Mouse (Mus musculus) heart, embryonic 16.5 days (tissue): Measurements from ENCODE around the gene Akr7a5. TPM values are rescaled to one million over a fixed set of nuclear protein-coding genes. Genes with fewer than 3 reads are reported as not detected.

Experiments
- ATAC-seq: fragments of 200-750 bp; cut with Nextera tagmentation; replicated peaks from 2 replicates; pipeline ENCODE4 v1.8.0; 2017; ENCODE audit warnings: moderate number of reproducible peaks; ENCODE audit not compliant: insufficient read depth, low FRiP score; ENCODE audit errors: extremely low read depth
- H3K27ac ChIP-seq: fragments of 300-500 bp; sonication (generic); 2 replicates; pipeline ENCODE4 v1.5.1; 2014; ENCODE audit warnings: mild to moderate bottlenecking, low read length, control low read depth, moderate library complexity
- H3K27me3 ChIP-seq: fragments of 300-500 bp; sonication (generic); 2 replicates; pipeline ENCODE4 v1.6.1; 2014; ENCODE audit warnings: low read length, mixed read lengths; ENCODE audit not compliant: control insufficient read depth, insufficient read depth
- H3K36me3 ChIP-seq: fragments of 300-500 bp; sonication (generic); 2 replicates; pipeline ENCODE4 v1.6.1; 2014; ENCODE audit not compliant: control insufficient read depth, insufficient read depth
- H3K4me1 ChIP-seq: fragments of 300-500 bp; sonication (generic); 2 replicates; pipeline ENCODE4 v1.6.1; 2014; ENCODE audit warnings: low read length, mixed read lengths; ENCODE audit not compliant: control insufficient read depth, insufficient read depth
- H3K4me2 ChIP-seq: fragments of 300-500 bp; sonication (generic); 2 replicates; pipeline ENCODE4 v1.6.1; 2014; ENCODE audit warnings: low read depth, mild to moderate bottlenecking, control low read depth, low read length
- H3K4me3 ChIP-seq: fragments of 300-500 bp; sonication (generic); 2 replicates; pipeline ENCODE4 v1.5.1; 2014; ENCODE audit warnings: mild to moderate bottlenecking, control low read depth, low read length
- H3K9ac ChIP-seq: fragments of 300-500 bp; sonication (generic); 2 replicates; pipeline ENCODE4 v1.6.1; 2014; ENCODE audit warnings: low read length, control low read depth
- H3K9me3 ChIP-seq: fragments of 300-500 bp; sonication (generic); replicated peaks from 2 replicates; pipeline ENCODE4 v1.6.1; 2016; ENCODE audit warnings: low read length; ENCODE audit not compliant: control insufficient read depth
- WGBS: fragments of 180-500 bp; shearing (Covaris S2); extraction: QIAGEN DNeasy Blood & Tissue Kit; methylation state at CpG from one replicate; pipeline ENCODE4 v1.1.7; 2014; 5-methylcytosine and 5-hydroxymethylcytosine counted together
- polyA plus RNA-seq: library from polyadenylated mRNA; unstranded; fragments of >200 nt; fragmentation: Nextera tagmentation; extraction: Ambion mirVana; gene quantifications from 2 replicates; pipeline ENCODE4 v1.2.1, GENCODE M21; 2015

Gene Akr7a5
- polyA plus RNA-seq, 1 experiment from 2014 or later, result 74.5 TPM

DNA sequence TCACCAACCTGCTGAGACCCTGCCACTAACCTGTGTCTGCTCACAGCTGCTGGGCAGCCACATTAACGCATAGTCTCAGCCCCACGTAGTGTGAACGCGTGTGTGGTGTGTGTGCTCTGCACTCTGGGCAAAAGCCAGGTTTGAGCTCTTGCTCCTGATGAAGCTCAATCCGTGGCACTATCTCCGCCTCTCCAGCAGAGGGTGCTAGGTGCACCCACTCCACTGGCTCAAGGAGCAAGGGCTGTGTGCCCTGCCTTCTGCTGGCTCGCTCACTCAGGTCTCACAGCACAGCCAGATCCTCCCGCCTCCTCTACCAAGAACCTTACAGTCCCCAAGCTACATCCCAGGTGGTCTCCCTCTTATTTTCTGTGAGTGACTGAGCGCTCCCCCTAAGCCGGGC lies 21.5 kb upstream of the Akr7a5 start:
- no peak overlapping the region for H3K4me3 ChIP-seq
- H3K4me2 ChIP-seq, result no peak overlapping the region
- H3K4me1 ChIP-seq, result peaks cover 14% of the 10 kb centered on the region
- no peaks in the 10 kb centered on the region for H3K27me3 ChIP-seq
- no peaks in the 10 kb centered on the region for H3K9me3 ChIP-seq
- ATAC-seq, result no peak
- WGBS, result 80% methylated on average over 10 of the region's 10 CpGs
- H3K36me3 ChIP-seq, result peaks cover 29% of the 10 kb centered on the region
- no peak overlapping the region for H3K9ac ChIP-seq
- no peak overlapping the region for H3K27ac ChIP-seq

GRCm38 (mm10) chr4:139291099-139291498 lies 19.4 kb upstream of the Akr7a5 start:
- peaks cover 9% of the 10 kb centered on the region for H3K4me1 ChIP-seq
- peaks cover 26% of the 10 kb centered on the region for H3K36me3 ChIP-seq
- no peak overlapping the region for H3K4me2 ChIP-seq
- no peaks in the 10 kb centered on the region for H3K27me3 ChIP-seq
- no peak overlapping the region for H3K27ac ChIP-seq
- 89% methylated on average over 16 of the region's 16 CpGs for WGBS
- H3K9me3 ChIP-seq, result no peaks in the 10 kb centered on the region
- ATAC-seq, result no peak
- H3K4me3 ChIP-seq, result no peak overlapping the region
- no peak overlapping the region for H3K9ac ChIP-seq

- Histone ChIP-seq H3K27me3 (no peaks in the 10 kb centered on the region), H3K4me1 (0 out of 2 replicates have a peak, but pooled peaks cover 3% of the 10 kb centered on the region), H3K9me3 (no peaks in the 10 kb centered on the region), H3K4me3 (no peak overlapping the region), H3K9ac (no peak overlapping the region), H3K36me3 (peaks cover 26% of the 10 kb centered on the region), H3K4me2 (no peak overlapping the region), H3K27ac (no peak overlapping the region)
- no peak for ATAC-seq
- 97% methylated on average over 5 of the region's 5 CpGs for WGBS
These were observed 18.5 kb upstream of the Akr7a5 start for GRCm38 (mm10) chr4:139292038-139292437.

- no peak for ATAC-seq
- 86% methylated on average over 4 of the region's 4 CpGs for WGBS
- H3K4me1 ChIP-seq, result no peaks in the 10 kb centered on the region
- no peak overlapping the region for H3K4me2 ChIP-seq
- H3K9me3 ChIP-seq, result no peaks in the 10 kb centered on the region
- H3K27me3 ChIP-seq, result no peaks in the 10 kb centered on the region
- no peak overlapping the region for H3K4me3 ChIP-seq
- no peak overlapping the region for H3K9ac ChIP-seq
- no peaks in the 10 kb centered on the region for H3K36me3 ChIP-seq
- no peak overlapping the region for H3K27ac ChIP-seq
These were observed 13.0 kb upstream of the Akr7a5 start for GRCm38 (mm10) chr4:139297566-139297965.

GRCm38 (mm10) chr4:139298671-139299366 lies 11.7 kb upstream of the Akr7a5 start:
- no peak overlapping the region for H3K27ac ChIP-seq
- no peaks in the 10 kb centered on the region for H3K36me3 ChIP-seq
- no peak overlapping the region for H3K4me3 ChIP-seq
- H3K27me3 ChIP-seq, result no peaks in the 10 kb centered on the region
- H3K4me2 ChIP-seq, result no peak overlapping the region
- H3K9me3 ChIP-seq, result no peaks in the 10 kb centered on the region
- no peak for ATAC-seq
- H3K4me1 ChIP-seq, result no peaks in the 10 kb centered on the region
- no peak overlapping the region for H3K9ac ChIP-seq
- 67% methylated on average over 12 of the region's 12 CpGs for WGBS

GRCm38 (mm10) chr4:139301780-139302179 lies 8.8 kb upstream of the Akr7a5 start:
- Histone ChIP-seq H3K4me2 (no peak overlapping the region), H3K4me3 (no peak overlapping the region), H3K27me3 (no peaks in the 10 kb centered on the region), H3K27ac (no peak overlapping the region), H3K36me3 (no peaks in the 10 kb centered on the region), H3K9me3 (no peaks in the 10 kb centered on the region), H3K9ac (no peak overlapping the region), H3K4me1 (no peaks in the 10 kb centered on the region)
- ATAC-seq, result no peak
- 90% methylated on average over 8 of the region's 8 CpGs for WGBS

DNA sequence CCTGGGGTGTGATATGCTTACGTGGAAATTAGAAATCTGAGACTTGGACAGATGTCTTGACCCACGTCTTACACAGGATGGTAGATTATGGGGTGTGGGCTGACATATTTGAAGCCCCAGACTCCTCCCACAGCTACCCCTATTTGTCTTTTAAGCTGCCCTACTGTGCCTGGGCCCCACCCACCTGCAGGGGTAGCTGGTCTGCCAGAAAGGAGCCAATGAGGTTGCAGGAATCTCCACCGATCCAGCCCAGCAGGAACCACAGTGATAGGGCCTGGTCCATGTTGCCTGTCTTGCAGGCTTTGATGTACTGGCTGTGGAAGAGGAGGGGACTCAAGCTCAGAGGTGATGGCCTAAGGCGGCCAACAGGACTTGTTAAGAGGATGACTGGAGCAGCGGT lies 8.3 kb upstream of the Akr7a5 start:
- Histone ChIP-seq H3K4me2 (no peak overlapping the region), H3K4me1 (no peaks in the 10 kb centered on the region), H3K4me3 (no peak overlapping the region), H3K9me3 (no peaks in the 10 kb centered on the region), H3K36me3 (0 out of 2 replicates have a peak, but pooled peaks cover 2% of the 10 kb centered on the region), H3K27ac (no peak overlapping the region), H3K27me3 (no peaks in the 10 kb centered on the region), H3K9ac (no peak overlapping the region)
- 65% methylated on average over 5 of the region's 5 CpGs for WGBS
- ATAC-seq, result no peak

GRCm38 (mm10) chr4:139305521-139305920 lies 5.0 kb upstream of the Akr7a5 start:
- Histone ChIP-seq H3K4me3 (no peak overlapping the region), H3K36me3 (0 out of 2 replicates have a peak, but pooled peaks cover 3% of the 10 kb centered on the region), H3K27ac (no peak overlapping the region), H3K4me1 (peaks cover 10% of the 10 kb centered on the region; the same call in 1 of the 2 replicates), H3K9me3 (no peaks in the 10 kb centered on the region), H3K4me2 (no peak overlapping the region), H3K9ac (no peak overlapping the region), H3K27me3 (peaks cover 2% of the 10 kb centered on the region; the same call in 1 of the 2 replicates)
- ATAC-seq, result no peak
- WGBS, result 83% methylated on average over 3 of the region's 3 CpGs

- Histone ChIP-seq H3K9ac (no peak overlapping the region), H3K9me3 (no peaks in the 10 kb centered on the region), H3K4me2 (no peak overlapping the region), H3K4me3 (no peak overlapping the region), H3K27me3 (peaks cover 2% of the 10 kb centered on the region; the same call in 1 of the 2 replicates), H3K27ac (no peak overlapping the region), H3K4me1 (peaks cover 17% of the 10 kb centered on the region), H3K36me3 (0 out of 2 replicates have a peak, but pooled peaks cover 3% of the 10 kb centered on the region)
- WGBS, result 82% methylated on average over 5 of the region's 5 CpGs
- ATAC-seq, result no peak
These were observed 2.6 kb upstream of the Akr7a5 start for GRCm38 (mm10) chr4:139307916-139308315.
